Mouse (Mus musculus) stomach, postnatal 0 days (tissue): ENCODE measurements around the gene Nrxn3. TPM values are rescaled to one million over a fixed set of nuclear protein-coding genes. Genes with fewer than 3 reads are reported as not detected.

ENCODE experiments used
- ATAC-seq: fragments of 200-750 bp; cut with Nextera tagmentation; 2 replicates; pipeline ENCODE4 v1.8.0; 2017; ENCODE audit not compliant: low FRiP score, low TSS enrichment
- DNase-seq: peaks from one replicate; pipeline ENCODE4 v3.0.0-alpha.2; 2016; ENCODE audit warnings: low spot score
- H3K27ac ChIP-seq: fragments of 300-500 bp; sonication (generic); replicated peaks from 2 replicates; pipeline ENCODE4 v1.5.1; 2014; ENCODE audit warnings: mild to moderate bottlenecking, control low read depth
- H3K27me3 ChIP-seq: fragments of 300-500 bp; sonication (generic); 2 replicates; pipeline ENCODE4 v1.6.1; 2014; ENCODE audit warnings: low read length; ENCODE audit not compliant: control insufficient read depth, insufficient read depth
- H3K36me3 ChIP-seq: fragments of 300-500 bp; sonication (generic); 2 replicates; pipeline ENCODE4 v1.6.1; 2014; ENCODE audit warnings: low read length, mixed read lengths; ENCODE audit not compliant: control insufficient read depth, insufficient read depth
- H3K4me1 ChIP-seq: fragments of 300-500 bp; sonication (generic); replicated peaks from 2 replicates; pipeline ENCODE4 v1.6.1; 2014; ENCODE audit warnings: antibody characterized with exemption; ENCODE audit not compliant: control insufficient read depth, insufficient read depth
- H3K4me2 ChIP-seq: fragments of 300-500 bp; sonication (generic); replicated peaks from 2 replicates; pipeline ENCODE4 v1.6.1; 2014; ENCODE audit warnings: low read depth, mild to moderate bottlenecking, control low read depth, moderate library complexity
- H3K4me3 ChIP-seq: fragments of 300-500 bp; sonication (generic); 2 replicates; pipeline ENCODE4 v1.5.1; 2014; ENCODE audit warnings: low read depth, low read length, control low read depth
- H3K9ac ChIP-seq: fragments of 300-500 bp; sonication (generic); 2 replicates; pipeline ENCODE4 v1.6.1; 2014; ENCODE audit warnings: mild to moderate bottlenecking, low read length, control low read depth, mixed read lengths
- H3K9me3 ChIP-seq: fragments of 300-500 bp; sonication (generic); 2 replicates; pipeline ENCODE4 v1.6.1; 2016; ENCODE audit warnings: low read length; ENCODE audit not compliant: control insufficient read depth
- CTCF ChIP-seq: IDR thresholded peaks from 2 replicates; pipeline ENCODE4 v1.5.1; 2016; ENCODE audit warnings: antibody characterized with exemption, low read depth, mild to moderate bottlenecking, moderate library complexity
- EP300 ChIP-seq: optimal IDR thresholded peaks from 2 replicates; pipeline ENCODE3; 2016; ENCODE audit warnings: antibody characterized with exemption
- WGBS: fragments of 180-500 bp; shearing (Covaris S2); extraction: QIAGEN DNeasy Blood & Tissue Kit; methylation state at CpG from one replicate; pipeline ENCODE4 v1.1.7; 2014; 5-methylcytosine and 5-hydroxymethylcytosine counted together
- polyA plus RNA-seq: library from polyadenylated mRNA; unstranded; fragments of >200 nt; fragmentation: Nextera tagmentation; extraction: Ambion mirVana; gene quantifications from 2 replicates; pipeline ENCODE4 v1.2.1, GENCODE M21; 2015

Nrxn3 gene
- polyA plus RNA-seq, 1 experiment from 2014 or later = 1.0 TPM

DNA sequence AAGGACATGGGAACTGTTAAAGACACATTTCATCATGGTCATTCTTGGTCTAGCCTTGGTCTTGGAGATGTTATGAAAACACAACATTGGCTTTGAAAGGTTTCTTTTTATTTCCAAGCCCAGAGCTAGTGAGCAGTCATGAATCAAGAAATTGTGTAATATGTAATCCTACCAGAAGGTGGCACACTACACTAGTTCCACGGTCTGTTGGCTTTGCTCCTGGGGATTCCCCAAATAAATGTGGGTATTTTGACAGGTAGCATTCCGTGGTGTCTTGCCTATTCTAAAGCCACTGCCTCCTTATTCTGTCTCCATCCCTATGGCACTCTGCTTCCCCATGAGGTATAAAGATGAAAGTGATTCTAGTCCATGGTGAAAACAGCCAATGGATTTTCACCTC lies 269.5 kb downstream of the Nrxn3 start:
- H3K4me1 ChIP-seq = no peaks in the 10 kb centered on the region
- H3K9me3 ChIP-seq = no peaks in the 10 kb centered on the region
- ATAC-seq (no peak), DNase-seq (no peak)
- H3K9ac ChIP-seq = no peak overlapping the region
- TF ChIP-seq EP300 = no peak
- TF ChIP-seq CTCF = peak; percentile 80
- H3K4me2 ChIP-seq = no peak overlapping the region
- H3K27ac ChIP-seq = no peak overlapping the region
- no peak overlapping the region for H3K4me3 ChIP-seq
- H3K36me3 ChIP-seq = no peaks in the 10 kb centered on the region
- 3% methylated on average over 2 of the region's 2 CpGs for whole genome bisulfite sequencing
- H3K27me3 ChIP-seq = no peaks in the 10 kb centered on the region

DNA sequence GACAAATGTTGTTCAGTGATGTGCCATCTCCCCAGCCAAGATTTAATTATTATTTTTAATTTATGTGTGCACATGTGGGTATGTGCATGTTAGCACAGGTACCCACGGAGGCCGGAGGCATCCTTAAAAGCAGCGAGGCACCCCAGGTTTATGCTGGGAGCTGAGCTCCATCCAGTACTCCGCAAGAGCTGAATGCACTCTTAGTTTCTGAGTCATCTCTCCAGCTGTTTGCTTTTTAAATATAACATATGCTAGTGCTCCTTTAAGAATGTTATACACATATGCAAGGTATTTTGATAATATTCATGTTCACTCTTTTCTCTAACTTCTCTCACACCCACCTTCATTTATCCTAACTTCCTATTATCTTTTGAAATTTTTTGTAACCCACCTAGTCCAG lies 271.1 kb downstream of the Nrxn3 start:
- no peak overlapping the region for H3K9ac ChIP-seq
- no peak overlapping the region for H3K27ac ChIP-seq
- H3K4me3 ChIP-seq = no peak overlapping the region
- H3K9me3 ChIP-seq = no peaks in the 10 kb centered on the region
- H3K4me1 ChIP-seq = no peaks in the 10 kb centered on the region
- no peaks in the 10 kb centered on the region for H3K36me3 ChIP-seq
- no peaks in the 10 kb centered on the region for H3K27me3 ChIP-seq
- ATAC-seq = no peak
- 65% methylated on average over 4 of the region's 4 CpGs for WGBS
- TF ChIP-seq EP300 (no peak), CTCF (no peak)
- H3K4me2 ChIP-seq = no peak overlapping the region
- no peak for DNase-seq

DNA sequence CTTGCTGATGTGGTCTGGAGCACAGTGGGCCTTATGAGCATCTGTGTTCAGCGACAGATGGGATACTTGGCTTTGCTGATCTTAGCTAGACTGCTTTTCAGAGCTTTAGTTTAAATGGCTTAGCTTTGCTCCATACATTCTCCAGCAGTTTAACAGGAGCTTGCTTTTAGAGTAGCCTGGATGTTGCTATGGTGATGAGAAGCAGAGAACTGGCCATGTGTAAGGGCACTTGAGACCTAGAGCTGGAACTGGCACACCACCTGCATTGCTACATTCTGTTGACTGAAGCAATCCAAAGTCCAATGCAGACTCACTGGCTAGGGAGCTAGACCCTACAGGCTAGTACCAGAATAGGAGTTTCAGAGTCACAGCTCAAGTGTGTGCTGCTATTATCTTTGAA lies 293.8 kb downstream of the Nrxn3 start:
- H3K27ac ChIP-seq = no peak overlapping the region
- no peaks in the 10 kb centered on the region for H3K36me3 ChIP-seq
- no peaks in the 10 kb centered on the region for H3K4me1 ChIP-seq
- no peak for TF ChIP-seq CTCF
- no peak for TF ChIP-seq EP300
- H3K9me3 ChIP-seq = no peaks in the 10 kb centered on the region
- no peaks in the 10 kb centered on the region for H3K27me3 ChIP-seq
- ATAC-seq (no peak), DNase-seq (no peak)
- WGBS = 79% methylated on average over 1 of the region's 1 CpGs
- H3K4me3 ChIP-seq = no peak overlapping the region
- H3K9ac ChIP-seq = no peak overlapping the region
- no peak overlapping the region for H3K4me2 ChIP-seq

DNA sequence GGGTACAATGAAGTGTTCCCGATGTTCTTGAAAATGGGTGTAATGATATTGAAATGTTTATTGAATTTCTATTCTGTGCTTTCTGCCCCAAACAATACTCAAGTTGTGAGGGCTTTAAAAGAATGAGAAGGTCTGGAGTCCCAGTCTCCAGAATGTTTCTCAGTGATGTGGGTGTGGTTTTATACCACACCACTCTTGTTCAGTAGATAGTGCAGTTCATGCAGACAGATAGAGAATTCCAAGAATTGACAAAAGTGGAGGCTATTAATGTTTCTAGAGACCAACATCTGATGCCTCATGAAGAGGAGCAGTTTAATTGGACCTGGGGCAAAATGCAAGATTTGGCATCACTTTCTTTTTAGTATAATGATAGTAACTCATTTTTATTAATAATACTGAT lies 302.5 kb downstream of the Nrxn3 start:
- DNase-seq (no peak), ATAC-seq (no peak)
- H3K4me3 ChIP-seq = no peak overlapping the region
- H3K27ac ChIP-seq = no peak overlapping the region
- no peaks in the 10 kb centered on the region for H3K36me3 ChIP-seq
- no peaks in the 10 kb centered on the region for H3K9me3 ChIP-seq
- H3K4me2 ChIP-seq = no peak overlapping the region
- no peaks in the 10 kb centered on the region for H3K4me1 ChIP-seq
- no peaks in the 10 kb centered on the region for H3K27me3 ChIP-seq
- no peak for TF ChIP-seq EP300
- no peak for TF ChIP-seq CTCF
- WGBS = 94% methylated on average over 1 of the region's 1 CpGs
- H3K9ac ChIP-seq = no peak overlapping the region

DNA sequence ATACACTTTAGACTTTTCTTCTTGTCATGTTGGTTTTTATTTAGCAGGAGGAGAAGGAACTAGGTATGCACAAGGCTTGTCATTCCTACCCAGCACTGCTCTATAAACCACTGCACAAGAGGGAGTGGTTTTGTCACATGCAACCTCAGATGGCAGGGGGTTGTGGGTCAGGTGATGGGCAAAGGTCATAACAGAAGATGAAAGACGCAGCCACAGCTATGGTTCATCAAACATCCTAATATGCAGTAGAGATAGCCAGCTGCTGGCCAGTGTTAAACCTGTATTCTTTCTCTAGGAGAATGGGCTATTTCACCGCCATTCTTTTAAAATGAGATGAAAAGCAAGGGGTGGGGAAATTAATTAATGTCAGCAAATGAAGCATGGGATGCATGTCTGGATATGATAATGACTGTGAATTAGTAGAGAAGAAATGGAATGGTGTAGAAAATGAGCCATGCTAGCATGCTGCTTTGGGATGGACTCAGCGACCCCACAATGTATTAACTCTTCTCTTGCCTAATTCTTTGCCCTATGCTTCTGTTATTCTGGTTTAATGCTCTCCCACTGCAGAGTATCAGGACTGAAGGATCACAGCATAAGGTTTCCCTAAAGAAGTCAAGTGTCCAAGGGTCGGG lies 313.4 kb downstream of the Nrxn3 start:
- Histone ChIP-seq H3K4me1 (no peaks in the 10 kb centered on the region), H3K27me3 (no peaks in the 10 kb centered on the region), H3K4me3 (no peak overlapping the region), H3K27ac (no peak overlapping the region), H3K4me2 (no peak overlapping the region), H3K9ac (no peak overlapping the region), H3K36me3 (no peaks in the 10 kb centered on the region), H3K9me3 (no peaks in the 10 kb centered on the region)
- TF ChIP-seq CTCF (no peak), EP300 (no peak)
- 75% methylated on average over 4 of the region's 4 CpGs for WGBS
- ATAC-seq (no peak), DNase-seq (no peak)

DNA sequence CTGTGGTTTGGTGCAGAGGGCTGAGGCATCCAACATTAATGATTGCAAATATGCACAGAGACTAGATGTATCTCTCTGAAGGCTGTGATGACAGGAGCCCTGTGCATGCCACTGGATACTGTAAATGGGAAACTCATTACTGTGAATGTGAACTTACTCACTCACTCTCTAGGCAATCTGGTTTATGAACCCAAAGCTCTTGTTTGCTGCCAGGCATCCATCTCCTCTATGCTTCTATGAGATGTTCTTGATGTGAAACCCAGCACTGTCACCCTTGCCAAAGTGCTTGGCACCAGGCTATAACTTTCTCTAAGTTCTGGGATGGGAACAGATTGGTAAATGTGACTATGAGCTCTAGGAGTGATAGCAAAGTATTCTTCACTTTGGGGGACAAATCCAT lies 317.5 kb downstream of the Nrxn3 start:
- no peak overlapping the region for H3K27ac ChIP-seq
- no peaks in the 10 kb centered on the region for H3K36me3 ChIP-seq
- no peak overlapping the region for H3K9ac ChIP-seq
- TF ChIP-seq EP300 (no peak), CTCF (no peak)
- H3K4me1 ChIP-seq = no peaks in the 10 kb centered on the region
- no peaks in the 10 kb centered on the region for H3K9me3 ChIP-seq
- DNase-seq = no peak
- no peaks in the 10 kb centered on the region for H3K27me3 ChIP-seq
- no peak for ATAC-seq
- no peak overlapping the region for H3K4me3 ChIP-seq
- no peak overlapping the region for H3K4me2 ChIP-seq
